Mouse (Mus musculus) C2C12 (cell line): ENCODE measurements around the gene Ano8. TPM values are rescaled to one million over a fixed set of nuclear protein-coding genes. Genes with fewer than 3 reads are reported as not detected.

ENCODE experiments used
- H3K27me3 ChIP-seq: one replicate; pipeline ENCODE4 v1.6.1; 2011; ENCODE audit not compliant: control insufficient read depth, insufficient read depth, insufficient read length
- H3K36me3 ChIP-seq: one replicate; pipeline ENCODE4 v1.6.1; 2011; ENCODE audit not compliant: control insufficient read depth, insufficient read depth
- H3K4me3 ChIP-seq: one replicate; pipeline ENCODE4 v1.5.1; 2011; ENCODE audit warnings: mild to moderate bottlenecking, control low read depth; ENCODE audit not compliant: poor library complexity, insufficient read depth, severe bottlenecking
- H3K79me2 ChIP-seq: one replicate; pipeline ENCODE4 v1.6.1; 2011; ENCODE audit not compliant: control insufficient read depth, insufficient read depth
- H3K79me3 ChIP-seq: one replicate; pipeline ENCODE4 v1.6.1; 2011; ENCODE audit warnings: low read depth, control low read depth
- H3ac ChIP-seq: one replicate; pipeline ENCODE3; 2011; ENCODE audit warnings: low read depth; ENCODE audit not compliant: control insufficient read depth, insufficient read length
- CEBPB ChIP-seq: IDR thresholded peaks from one replicate; pipeline ENCODE4 v1.6.1; 2011; ENCODE audit warnings: low read depth, mild to moderate bottlenecking, control low read depth, moderate library complexity
- CTCF ChIP-seq: IDR thresholded peaks from one replicate; pipeline ENCODE4 v1.5.1; 2011; ENCODE audit not compliant: control insufficient read depth, insufficient read depth, insufficient read length
- FOSL1 ChIP-seq: IDR thresholded peaks from one replicate; pipeline ENCODE4 v1.8.0; 2011; ENCODE audit warnings: mild to moderate bottlenecking, low read length; ENCODE audit not compliant: poor library complexity, insufficient read depth, severe bottlenecking
- MAX ChIP-seq: IDR thresholded peaks from one replicate; pipeline ENCODE4 v1.6.1; 2011; ENCODE audit warnings: mild to moderate bottlenecking, control low read depth
- MYOD1 ChIP-seq: IDR thresholded peaks from one replicate; pipeline ENCODE4 v1.6.1; 2011; ENCODE audit warnings: low read depth; ENCODE audit not compliant: control insufficient read depth, insufficient read length
- MYOG ChIP-seq: IDR thresholded peaks from one replicate; pipeline ENCODE4 v1.6.1; 2011; ENCODE audit not compliant: control insufficient read depth, insufficient read length; ENCODE audit errors: extremely low read depth
- USF1 ChIP-seq: IDR thresholded peaks from one replicate; pipeline ENCODE4 v1.6.1; 2011; ENCODE audit warnings: low read depth, mild to moderate bottlenecking, control low read depth, moderate library complexity
- polyA plus RNA-seq: library from polyadenylated mRNA; unstranded; fragments of >200 nt; fragmentation: generic; extraction: Trizol; gene quantifications from one replicate; pipeline ENCODE4 v1.2.1, GENCODE M21; 2012; ENCODE audit warnings: missing spikeins

The Ano8 gene
- polyA plus RNA-seq, 1 experiment: 22.1 TPM

GRCm38 (mm10) chr8:71505326-71505725 is 19.6 kb upstream of the Ano8 start:
- H3ac ChIP-seq: no peak overlapping the region
- no peaks in the 10 kb centered on the region for H3K79me2 ChIP-seq
- peaks cover 34% of the 10 kb centered on the region for H3K27me3 ChIP-seq
- H3K79me3 ChIP-seq: no peaks in the 10 kb centered on the region
- H3K36me3 ChIP-seq: no peaks in the 10 kb centered on the region
- TF ChIP-seq CTCF (no peak), MAX (no peak), MYOD1 (no peak), USF1 (no peak), CEBPB (no peak)
- no peak overlapping the region for H3K4me3 ChIP-seq

DNA sequence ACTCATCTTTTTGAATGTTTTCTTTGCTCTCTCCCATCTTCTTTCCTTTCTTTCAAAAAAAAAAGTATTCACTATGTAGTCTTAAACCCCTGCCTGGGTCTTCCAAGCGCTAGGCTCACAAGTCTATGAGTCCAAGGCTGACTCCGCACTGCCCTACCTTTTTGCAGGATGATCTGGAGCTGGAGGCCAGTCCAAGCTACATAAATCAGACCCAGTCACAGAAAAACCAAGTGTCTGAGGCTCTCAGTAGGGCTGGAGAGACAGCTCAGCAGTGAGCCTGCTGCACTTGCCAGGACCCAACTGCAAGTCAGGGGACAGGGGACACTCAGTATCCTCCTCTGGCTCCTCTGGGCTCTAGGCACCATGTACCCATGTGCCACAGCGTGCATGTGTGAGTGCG is 18.6 kb upstream of the Ano8 start:
- Histone ChIP-seq H3K4me3 (no peak overlapping the region), H3ac (no peak overlapping the region), H3K36me3 (no peaks in the 10 kb centered on the region), H3K79me2 (no peaks in the 10 kb centered on the region), H3K79me3 (no peaks in the 10 kb centered on the region), H3K27me3 (peaks cover 25% of the 10 kb centered on the region)
- TF ChIP-seq MAX: no peak
- TF ChIP-seq CEBPB: no peak
- TF ChIP-seq CTCF: no peak
- TF ChIP-seq MYOG: no peak
- TF ChIP-seq USF1: no peak
- no peak for TF ChIP-seq MYOD1
- no peak for TF ChIP-seq FOSL1

DNA sequence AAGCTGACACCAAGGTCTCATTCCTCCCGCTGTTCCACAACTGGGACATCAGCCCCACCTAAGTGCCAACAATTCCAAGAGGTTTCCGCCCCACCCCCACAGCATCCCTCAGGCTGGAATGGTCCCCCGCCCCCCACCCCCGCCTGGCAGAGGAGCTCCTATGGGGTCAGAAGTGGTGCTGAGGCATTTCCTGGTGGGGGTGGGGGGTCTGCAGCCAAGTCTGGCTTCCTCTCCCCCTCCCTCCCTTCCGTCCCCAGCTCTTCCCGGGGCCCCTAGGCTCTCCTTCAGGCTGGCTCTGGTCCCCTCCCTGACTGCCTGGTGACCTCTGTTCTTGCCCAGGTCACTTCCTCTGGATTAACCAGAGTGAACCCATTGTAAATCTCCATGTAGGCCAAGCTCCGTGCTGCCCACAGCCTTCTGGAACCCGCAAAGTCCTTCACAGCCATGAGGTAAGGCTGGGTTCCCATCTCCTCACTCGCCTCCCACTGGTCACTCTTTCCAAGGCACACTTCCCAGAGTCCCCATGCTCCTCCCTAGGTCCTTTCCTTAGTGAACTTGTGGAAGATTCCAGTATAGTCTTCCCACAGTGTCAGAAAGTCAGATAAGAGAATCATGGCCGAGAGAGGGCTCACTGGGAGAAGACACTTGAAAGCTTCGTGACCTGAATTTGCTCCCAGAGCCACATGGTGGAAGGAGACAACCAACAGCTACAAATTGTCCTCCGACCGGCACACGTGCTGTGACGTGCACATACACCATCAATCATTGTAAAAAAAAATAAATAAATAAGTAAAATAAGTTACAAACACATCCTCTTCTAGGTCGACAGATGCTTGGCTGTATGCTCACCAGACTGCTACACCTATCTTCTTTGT is 13.3 kb upstream of the Ano8 start:
- Histone ChIP-seq H3K27me3 (no peaks in the 10 kb centered on the region), H3K79me2 (no peaks in the 10 kb centered on the region), H3K79me3 (no peaks in the 10 kb centered on the region), H3K36me3 (no peaks in the 10 kb centered on the region), H3ac (no peak overlapping the region), H3K4me3 (no peak overlapping the region)
- TF ChIP-seq CEBPB (no peak), CTCF (no peak), MYOG (no peak), FOSL1 (no peak), USF1 (no peak), MYOD1 (no peak), MAX (no peak)

DNA sequence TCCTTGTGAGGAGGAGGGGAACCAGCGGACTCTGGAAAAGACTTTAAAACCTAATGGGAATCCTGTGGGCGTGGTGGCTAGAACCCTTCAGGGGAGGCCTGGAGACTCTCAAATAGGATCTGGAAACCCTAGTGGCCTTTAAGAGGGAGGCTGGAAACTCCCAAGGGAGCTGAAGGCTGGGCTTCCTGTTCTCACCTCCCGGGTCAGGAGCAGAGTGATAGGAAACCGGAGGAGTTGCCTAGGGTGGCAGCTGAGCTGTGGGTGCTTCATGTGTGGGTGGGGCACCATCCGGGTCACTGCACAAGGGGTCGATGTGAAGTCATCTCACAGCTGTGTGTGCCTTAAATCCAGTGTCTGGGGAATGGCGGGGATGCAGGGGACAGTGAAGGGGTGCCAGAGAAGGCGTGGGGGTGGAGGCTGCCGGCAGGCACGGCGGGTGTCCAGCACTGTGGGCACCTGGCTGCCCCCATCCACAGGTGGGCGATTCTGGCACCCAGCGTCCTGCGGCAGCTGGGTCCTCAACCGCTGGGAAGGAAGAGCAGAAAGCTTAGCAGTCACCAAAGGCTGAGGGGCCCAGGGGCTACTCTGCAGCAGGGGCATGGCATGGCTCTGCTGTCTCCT is 12.2 kb upstream of the Ano8 start:
- H3K4me3 ChIP-seq: no peak overlapping the region
- no peaks in the 10 kb centered on the region for H3K36me3 ChIP-seq

DNA sequence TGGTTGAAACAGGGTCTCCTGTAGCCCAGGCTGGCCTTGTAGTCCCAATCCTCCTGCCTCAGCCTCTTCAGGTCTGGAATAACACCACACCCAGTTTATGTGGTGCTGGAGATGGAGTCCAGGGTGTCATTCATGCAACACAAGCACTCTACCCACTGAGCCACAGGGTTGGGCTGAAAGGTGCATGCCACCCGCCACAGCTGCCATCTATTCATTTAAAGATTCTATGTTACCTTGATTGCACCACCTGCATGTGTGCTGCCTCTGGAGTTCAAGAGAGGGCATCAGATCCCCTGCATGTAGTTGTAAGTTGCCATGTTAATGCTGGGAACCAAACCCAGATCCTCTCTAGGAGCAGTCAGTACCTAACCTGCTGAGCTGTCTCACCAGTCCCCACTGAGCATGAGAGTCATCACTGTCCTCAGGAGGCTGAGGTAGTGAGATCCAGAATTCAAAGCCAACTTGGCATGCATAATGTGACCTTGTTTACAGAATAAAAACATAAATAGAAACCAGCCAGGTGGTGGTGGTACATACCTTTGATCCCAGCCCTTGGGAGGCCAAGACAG is 11.4 kb upstream of the Ano8 start:
- Histone ChIP-seq H3K79me3 (no peaks in the 10 kb centered on the region), H3ac (no peak overlapping the region), H3K36me3 (peaks cover 5% of the 10 kb centered on the region), H3K27me3 (no peaks in the 10 kb centered on the region), H3K79me2 (no peaks in the 10 kb centered on the region), H3K4me3 (no peak overlapping the region)
- TF ChIP-seq MYOG: no peak
- TF ChIP-seq FOSL1: no peak
- TF ChIP-seq USF1: no peak

More for the DNA sequence above, 12.2 kb upstream of the Ano8 start:
- Histone ChIP-seq H3K79me2 (no peaks in the 10 kb centered on the region), H3K79me3 (no peaks in the 10 kb centered on the region), H3ac (no peak overlapping the region), H3K27me3 (no peaks in the 10 kb centered on the region)
- TF ChIP-seq MAX (no peak), USF1 (no peak), FOSL1 (no peak), CTCF (no peak), CEBPB (no peak), MYOD1 (no peak), MYOG (no peak)

GRCm38 (mm10) chr8:71496481-71496880 is 10.7 kb upstream of the Ano8 start:
- no peaks in the 10 kb centered on the region for H3K79me2 ChIP-seq
- no peaks in the 10 kb centered on the region for H3K79me3 ChIP-seq
- H3ac ChIP-seq: peak overlapping the region; percentile 42
- TF ChIP-seq CEBPB (no peak), CTCF (no peak), FOSL1 (no peak), USF1 (no peak), MYOD1 (no peak), MYOG (no peak), MAX (no peak)
- no peak overlapping the region for H3K4me3 ChIP-seq
- H3K27me3 ChIP-seq: no peaks in the 10 kb centered on the region
- H3K36me3 ChIP-seq: peaks cover 8% of the 10 kb centered on the region
